Mouse (Mus musculus) heart, embryonic 11.5 days (tissue): Measurements from ENCODE around the gene Nasp. TPM values are rescaled to one million over a fixed set of nuclear protein-coding genes. Genes with fewer than 3 reads are reported as not detected.
"Not testable (repeated sequence)": the region's sequence is repeated elsewhere in the genome, so short reads cannot be mapped to it uniquely, and the experiment has no call there.

Experiments
- ATAC-seq: fragments of 200-750 bp; cut with Nextera tagmentation; replicated peaks from 2 replicates; pipeline ENCODE4 v1.8.0; 2017; ENCODE audit warnings: moderate library complexity; ENCODE audit not compliant: insufficient number of reproducible peaks, low FRiP score, low TSS enrichment
- H3K27ac ChIP-seq: fragments of 300-500 bp; sonication (generic); 2 replicates; pipeline ENCODE4 v1.5.1; 2014; ENCODE audit warnings: mild to moderate bottlenecking, low read depth, low read length
- H3K27me3 ChIP-seq: fragments of 300-500 bp; sonication (generic); 2 replicates; pipeline ENCODE4 v1.6.1; 2014; ENCODE audit warnings: mild to moderate bottlenecking, low read length, mixed read lengths; ENCODE audit not compliant: control insufficient read depth, insufficient read depth
- H3K36me3 ChIP-seq: fragments of 300-500 bp; sonication (generic); 2 replicates; pipeline ENCODE4 v1.6.1; 2014; ENCODE audit warnings: mild to moderate bottlenecking, low read length, moderate library complexity, mixed read lengths; ENCODE audit not compliant: control insufficient read depth, insufficient read depth
- H3K4me1 ChIP-seq: fragments of 300-500 bp; sonication (generic); 2 replicates; pipeline ENCODE4 v1.6.1; 2014; ENCODE audit warnings: low read length; ENCODE audit not compliant: control insufficient read depth, insufficient read depth
- H3K4me2 ChIP-seq: fragments of 300-500 bp; sonication (generic); 2 replicates; pipeline ENCODE4 v1.6.1; 2014; ENCODE audit warnings: mild to moderate bottlenecking, moderate library complexity
- H3K4me3 ChIP-seq: fragments of 300-500 bp; sonication (generic); 2 replicates; pipeline ENCODE4 v1.5.1; 2014; ENCODE audit warnings: low read depth, low read length
- H3K9ac ChIP-seq: fragments of 300-500 bp; sonication (generic); 2 replicates; pipeline ENCODE4 v1.6.1; 2014; ENCODE audit warnings: mild to moderate bottlenecking, low read depth, low read length, moderate library complexity
- H3K9me3 ChIP-seq: fragments of 300-500 bp; sonication (generic); replicated peaks from 2 replicates; pipeline ENCODE4 v1.6.1; 2016; ENCODE audit warnings: low read length; ENCODE audit not compliant: control insufficient read depth
- WGBS: fragments of 180-500 bp; shearing (Covaris S2); extraction: QIAGEN DNeasy Blood & Tissue Kit; methylation state at CpG from one replicate; pipeline ENCODE4 v1.1.7; 2014; ENCODE audit not compliant: insufficient replicate concordance; 5-methylcytosine and 5-hydroxymethylcytosine counted together
- polyA plus RNA-seq: library from polyadenylated mRNA; unstranded; fragments of >200 nt; fragmentation: Nextera tagmentation; extraction: Ambion mirVana; gene quantifications from 2 replicates; pipeline ENCODE4 v1.2.1, GENCODE M21; 2014

Gene Nasp
- 135 TPM in 2 replicates for polyA plus RNA-seq

DNA sequence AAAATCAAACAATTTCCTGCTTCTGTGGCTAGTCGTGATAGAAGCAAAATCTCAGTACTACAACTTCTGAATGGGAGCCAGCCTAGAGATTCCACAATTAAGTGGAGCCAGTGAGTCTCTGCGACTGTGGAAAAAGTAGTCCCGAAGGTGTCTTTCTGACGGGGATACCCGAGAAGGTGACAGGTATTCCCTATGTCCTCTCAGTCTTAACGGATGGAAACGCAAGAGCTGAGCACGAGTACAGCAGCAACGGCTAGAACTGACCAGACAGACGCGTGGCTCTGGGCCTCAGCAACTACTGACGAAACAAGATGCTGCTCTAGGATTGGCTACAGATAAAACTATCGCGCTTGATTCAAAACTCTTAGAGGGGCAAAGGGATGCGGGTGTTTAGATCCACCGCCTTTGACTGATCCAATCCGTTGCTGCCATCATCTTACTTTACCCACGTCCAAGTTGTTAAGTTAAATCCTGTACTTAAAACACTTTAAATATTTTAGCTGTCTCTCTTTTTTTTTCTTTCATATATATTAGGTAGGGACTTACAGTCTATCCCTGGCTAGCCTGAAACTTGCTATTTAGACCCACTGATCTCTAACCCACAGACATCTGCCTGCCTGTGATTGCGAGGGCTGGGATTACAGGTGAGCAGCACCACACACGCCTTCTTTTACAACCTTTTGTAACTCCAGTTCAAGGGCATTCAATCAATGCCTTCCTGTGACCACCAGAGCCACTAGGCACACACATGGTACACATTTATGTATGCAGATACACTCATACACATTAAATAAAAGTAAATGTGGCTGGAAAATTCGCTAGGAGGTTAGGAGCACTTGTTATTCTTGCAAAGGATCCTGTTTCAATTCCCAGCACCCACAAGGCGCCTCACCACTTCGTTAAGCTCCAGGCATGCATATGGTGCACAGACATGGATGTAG is at the start of gene Nasp:
Gene Nasp (minus strand): TSS at position 220 of the 941 bp plus-strand sequence.
- Histone ChIP-seq H3K4me3 (peak within 1 kb of the TSS; percentile 98), H3K36me3 (no peaks in the 10 kb centered on the region; the same call in 1 of the 2 replicates), H3K27ac (peak within 1 kb of the TSS; percentile 95), H3K4me1 (peaks cover 6% of the 10 kb centered on the region), H3K4me2 (peak within 1 kb of the TSS; percentile 73), H3K27me3 (no peaks in the 10 kb centered on the region), H3K9ac (peak within 1 kb of the TSS; percentile 95), H3K9me3 (no peaks in the 10 kb centered on the region)
- 7% methylated on average over 23 of the region's 23 CpGs for WGBS
- peak; percentile 82 for ATAC-seq

DNA sequence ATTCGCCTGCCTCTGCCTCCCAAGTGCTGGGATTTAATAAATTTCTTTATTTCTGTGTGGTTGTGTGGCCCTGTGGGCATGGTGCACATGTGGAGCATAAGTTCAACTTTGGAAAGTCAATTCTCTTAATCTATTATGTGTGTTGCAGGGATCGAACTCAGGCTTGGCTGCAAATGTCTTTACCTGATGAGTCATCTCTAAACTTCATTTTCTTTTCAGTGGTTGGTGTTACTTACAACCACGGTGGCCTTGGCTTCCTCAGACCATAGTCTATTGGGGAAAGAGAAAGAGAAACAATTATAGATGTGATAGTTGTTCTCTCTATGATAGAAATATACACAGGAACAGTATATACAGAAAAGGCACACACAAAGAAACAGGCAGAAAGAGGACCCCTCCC is 48.3 kb upstream of the Nasp start:
- Histone ChIP-seq H3K4me2 (no peak overlapping the region), H3K4me1 (0 out of 2 replicates have a peak, but pooled peaks cover 3% of the 10 kb centered on the region), H3K9ac (no peak overlapping the region), H3K27ac (no peak overlapping the region), H3K4me3 (no peak overlapping the region), H3K36me3 (no peaks in the 10 kb centered on the region), H3K9me3 (no peaks in the 10 kb centered on the region), H3K27me3 (no peaks in the 10 kb centered on the region)
- WGBS, result 70% methylated on average over 3 of the region's 3 CpGs
- no peak for ATAC-seq

- WGBS, result 88% methylated on average over 6 of the region's 6 CpGs
- H3K9me3 ChIP-seq, H3K4me3 ChIP-seq, H3K36me3 ChIP-seq, H3K27me3 ChIP-seq, H3K27ac ChIP-seq, H3K4me1 ChIP-seq, H3K9ac ChIP-seq, ATAC-seq, H3K4me2 ChIP-seq: not testable (repeated sequence)
Observed at GRCm38 (mm10) chr4:116674761-116675160, 47.0 kb upstream of the Nasp start.

- Histone ChIP-seq H3K4me3 (no peak overlapping the region), H3K9ac (no peak overlapping the region), H3K27me3 (no peaks in the 10 kb centered on the region), H3K36me3 (no peaks in the 10 kb centered on the region), H3K9me3 (no peaks in the 10 kb centered on the region), H3K4me1 (0 out of 2 replicates have a peak, but pooled peaks cover 3% of the 10 kb centered on the region), H3K27ac (no peak overlapping the region), H3K4me2 (no peak overlapping the region)
- no peak for ATAC-seq
- 59% methylated on average over 2 of the region's 2 CpGs for WGBS
Observed at GRCm38 (mm10) chr4:116672785-116673184, 45.0 kb upstream of the Nasp start.

- Histone ChIP-seq H3K27me3 (no peaks in the 10 kb centered on the region), H3K4me3 (no peak overlapping the region), H3K9ac (no peak overlapping the region), H3K27ac (no peak overlapping the region), H3K4me1 (0 out of 2 replicates have a peak, but pooled peaks cover 3% of the 10 kb centered on the region), H3K9me3 (no peaks in the 10 kb centered on the region), H3K36me3 (no peaks in the 10 kb centered on the region), H3K4me2 (no peak overlapping the region)
- ATAC-seq, result no peak
- 54% methylated on average over 2 of the region's 2 CpGs for WGBS
Observed at GRCm38 (mm10) chr4:116669291-116669690, 41.5 kb upstream of the Nasp start.

- H3K36me3 ChIP-seq, result no peaks in the 10 kb centered on the region
- 0 out of 2 replicates have a peak, but pooled peaks cover 3% of the 10 kb centered on the region for H3K4me1 ChIP-seq
- no peak overlapping the region for H3K4me3 ChIP-seq
- H3K27ac ChIP-seq, result no peak overlapping the region
- H3K9me3 ChIP-seq, result no peaks in the 10 kb centered on the region
- no peak overlapping the region for H3K4me2 ChIP-seq
- H3K9ac ChIP-seq, result no peak overlapping the region
- ATAC-seq, result no peak
- 53% methylated on average over 3 of the region's 3 CpGs for WGBS
- H3K27me3 ChIP-seq, result no peaks in the 10 kb centered on the region
Observed at GRCm38 (mm10) chr4:116668145-116668544, 40.4 kb upstream of the Nasp start.

DNA sequence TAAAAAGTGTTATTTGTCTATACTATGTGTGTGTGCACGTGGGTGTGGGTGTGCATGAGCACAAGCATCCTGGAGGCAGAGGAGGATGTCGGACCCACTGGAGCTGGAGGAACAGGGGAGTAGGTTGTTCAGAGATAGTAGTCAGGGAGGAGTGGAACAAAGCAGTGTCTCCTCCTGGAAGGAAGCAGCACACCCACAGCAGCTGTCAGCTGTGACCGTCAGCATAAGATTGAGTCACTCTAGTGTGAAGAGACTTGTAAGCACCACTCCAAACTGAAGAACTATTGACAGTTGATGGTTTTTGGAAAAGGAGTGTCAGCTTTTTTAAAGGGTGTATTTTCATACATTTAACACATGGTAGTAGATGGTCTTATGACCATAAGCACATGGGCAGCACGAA is 38.9 kb upstream of the Nasp start:
- Histone ChIP-seq H3K9ac (no peak overlapping the region), H3K9me3 (no peaks in the 10 kb centered on the region), H3K27me3 (no peaks in the 10 kb centered on the region), H3K4me1 (no peaks in the 10 kb centered on the region), H3K4me2 (no peak overlapping the region), H3K4me3 (no peak overlapping the region), H3K27ac (no peak overlapping the region), H3K36me3 (no peaks in the 10 kb centered on the region)
- no peak for ATAC-seq
- 55% methylated on average over 4 of the region's 4 CpGs for WGBS

- Histone ChIP-seq H3K27ac (no peak overlapping the region), H3K4me3 (no peak overlapping the region), H3K9ac (no peak overlapping the region), H3K9me3 (no peaks in the 10 kb centered on the region), H3K27me3 (no peaks in the 10 kb centered on the region), H3K4me2 (no peak overlapping the region), H3K4me1 (no peaks in the 10 kb centered on the region), H3K36me3 (no peaks in the 10 kb centered on the region)
- 90% methylated on average over 1 of the region's 1 CpGs for WGBS
- ATAC-seq, result no peak
Observed at GRCm38 (mm10) chr4:116661998-116662397, 34.3 kb upstream of the Nasp start.
